Mouse (Mus musculus) urinary bladder, adult 2 months (tissue): ENCODE results near the gene Acsl6. TPM values are rescaled to one million over a fixed set of nuclear protein-coding genes. Genes with fewer than 3 reads are reported as not detected.
"Not testable (repeated sequence)": the region's sequence is repeated elsewhere in the genome, so short reads cannot be mapped to it uniquely, and the experiment has no call there.

Experiments
- DNase-seq: peaks from one replicate; pipeline ENCODE4 v3.0.0; 2022; ENCODE audit warnings: low spot score
- polyA plus RNA-seq: library from polyadenylated mRNA; depleted of rRNA; stranded (reverse); fragments of >200 nt; gene quantifications from 2 replicates; pipeline ENCODE4 v1.2.3, GENCODE M21; 2012; rRNA removed

Gene Acsl6
- polyA plus RNA-seq, 1 experiment, result 0.96 TPM

DNA sequence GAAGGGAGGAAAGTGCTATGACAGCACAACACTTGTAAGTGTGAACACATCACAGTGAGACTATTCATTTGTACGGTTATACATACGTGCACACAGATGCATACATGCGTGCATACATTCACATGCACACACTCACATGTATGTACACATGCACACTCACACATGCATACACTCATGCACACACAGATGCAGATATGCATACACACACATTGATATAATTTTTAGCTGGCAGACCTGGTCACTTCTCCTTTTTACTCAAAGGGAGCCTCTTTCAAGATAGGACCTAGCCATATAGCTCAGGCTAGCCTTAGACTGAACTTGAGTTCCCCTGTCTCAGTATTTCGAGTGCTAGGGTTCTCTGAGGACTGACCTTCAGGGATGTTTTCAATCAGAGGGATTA lies 87.7 kb downstream of the Acsl6 start:
- DNase-seq, result no peak

DNA sequence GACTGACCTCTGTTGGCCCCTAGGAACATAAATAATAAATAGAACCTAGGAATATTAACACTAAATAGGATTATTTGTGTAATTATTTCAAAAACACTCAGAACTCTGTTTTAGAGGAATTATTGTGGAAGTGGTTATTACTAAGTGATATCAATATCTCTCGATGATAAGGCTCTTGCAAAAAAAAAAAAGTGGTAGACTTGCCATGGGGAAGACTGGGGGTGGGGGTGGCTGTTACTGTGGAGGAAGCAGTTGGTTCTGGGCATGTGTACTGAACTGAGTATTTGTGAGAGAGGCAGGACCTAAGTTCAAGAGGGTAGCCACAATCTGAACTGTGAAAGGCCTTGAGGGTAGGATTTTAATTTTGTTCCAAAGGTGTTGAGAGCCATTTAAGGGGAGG lies 93.1 kb downstream of the Acsl6 start:
- no peak for DNase-seq

DNA sequence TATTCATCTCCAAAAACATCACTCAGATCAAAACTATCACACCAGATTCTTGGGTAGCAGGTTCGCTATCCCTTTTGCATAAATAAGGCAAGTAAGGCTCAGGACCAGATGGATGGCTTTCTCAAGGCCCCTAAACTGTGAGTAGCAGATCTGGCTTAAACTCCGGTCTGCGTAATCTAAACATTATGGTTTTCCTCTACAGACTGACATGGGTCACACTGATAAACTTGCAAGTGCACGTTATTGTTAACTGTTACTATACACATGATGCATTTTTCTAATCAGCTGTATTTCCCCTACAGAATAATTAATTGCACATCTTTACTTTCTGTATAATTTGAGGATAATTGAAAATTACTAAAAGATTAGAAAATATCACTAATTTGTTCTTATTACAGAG lies 94.5 kb downstream of the Acsl6 start:
- no peak for DNase-seq

DNA sequence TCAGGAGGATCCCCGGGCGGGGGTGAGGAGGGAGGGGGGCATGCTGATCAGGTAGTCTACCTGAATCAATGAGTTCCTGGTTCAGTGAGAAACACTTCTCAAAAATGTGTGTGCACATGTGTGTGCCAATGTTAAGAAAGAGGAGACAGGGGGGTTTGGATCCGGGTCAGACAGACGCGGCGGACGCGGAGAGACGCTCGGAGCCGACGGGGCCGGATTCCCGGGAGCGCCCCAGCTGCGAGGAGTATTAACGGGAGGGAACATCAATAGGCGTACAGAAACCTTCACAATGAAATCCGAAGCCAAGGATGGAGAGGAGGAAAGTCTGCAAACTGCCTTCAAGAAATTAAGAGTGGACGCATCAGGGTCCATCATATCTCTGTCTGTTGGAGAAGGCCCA lies 97.2 kb downstream of the Acsl6 start:
- not testable (repeated sequence) for DNase-seq

DNA sequence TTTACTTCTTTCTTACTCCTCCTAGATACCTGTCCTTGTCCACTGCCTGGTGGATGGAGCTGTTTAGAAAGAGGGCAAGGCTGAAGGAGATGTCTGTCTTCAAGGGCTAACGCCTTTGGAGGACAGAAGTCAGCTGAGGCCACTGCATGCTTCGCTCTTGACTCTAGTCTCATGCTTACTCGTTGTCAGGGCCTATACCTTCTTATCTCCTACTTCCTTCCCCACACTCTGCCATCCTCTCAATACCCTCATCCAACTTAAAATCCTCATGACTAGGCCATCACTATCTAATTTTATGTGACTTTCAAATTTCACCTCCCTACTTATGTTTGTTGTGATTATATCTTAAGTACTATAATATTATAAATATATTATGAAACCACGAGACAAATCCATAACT lies 101.3 kb downstream of the Acsl6 start:
- no peak for DNase-seq

DNA sequence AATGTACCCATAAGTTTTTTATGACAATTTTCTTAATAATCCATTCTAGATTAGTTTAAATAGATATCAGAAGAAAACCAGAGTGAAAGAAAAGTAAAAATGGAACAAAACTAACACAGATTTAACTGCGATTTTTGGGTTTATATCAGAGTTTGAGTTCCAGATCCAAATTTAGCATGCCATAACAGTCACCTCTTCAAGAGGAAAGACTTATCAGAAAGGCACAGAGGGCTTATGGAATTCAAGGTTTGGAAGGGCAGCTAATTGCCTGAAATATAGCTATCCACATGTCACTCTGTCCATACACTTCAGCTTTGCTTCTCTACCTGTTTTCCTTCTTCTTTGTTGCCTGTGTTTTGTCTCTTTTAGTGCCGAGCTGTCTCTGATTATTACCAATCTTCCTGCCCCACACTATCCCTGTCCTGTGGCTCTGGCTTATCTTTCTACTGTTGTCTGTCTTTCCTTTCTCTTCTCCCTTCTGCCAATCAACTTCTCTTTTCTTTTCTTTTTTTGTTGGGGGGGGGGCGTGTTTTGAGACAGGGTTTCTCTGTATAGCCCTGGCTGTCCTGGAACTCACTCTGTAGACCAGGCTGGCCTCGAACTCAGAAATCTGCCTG lies 103.4 kb downstream of the Acsl6 start:
- no peak for DNase-seq

DNA sequence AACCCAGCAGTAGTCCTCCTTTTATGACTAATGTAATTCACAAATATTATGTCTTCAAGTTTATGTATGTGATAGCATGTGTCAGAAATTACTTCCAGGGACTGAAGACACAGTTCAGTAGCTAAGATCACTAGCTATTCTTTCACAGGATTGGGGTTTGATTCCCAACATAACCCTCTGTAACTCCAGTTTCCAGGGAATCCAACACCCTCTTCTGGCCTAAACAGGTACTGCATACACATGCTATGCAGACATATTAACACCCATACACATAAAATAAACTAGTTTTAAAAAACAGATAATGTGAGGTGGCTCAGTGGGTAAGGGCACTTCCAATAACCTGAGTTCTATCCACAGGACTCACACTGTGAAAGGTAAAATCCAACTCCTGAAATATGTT lies 107.0 kb downstream of the Acsl6 start:
- DNase-seq, result no peak

DNA sequence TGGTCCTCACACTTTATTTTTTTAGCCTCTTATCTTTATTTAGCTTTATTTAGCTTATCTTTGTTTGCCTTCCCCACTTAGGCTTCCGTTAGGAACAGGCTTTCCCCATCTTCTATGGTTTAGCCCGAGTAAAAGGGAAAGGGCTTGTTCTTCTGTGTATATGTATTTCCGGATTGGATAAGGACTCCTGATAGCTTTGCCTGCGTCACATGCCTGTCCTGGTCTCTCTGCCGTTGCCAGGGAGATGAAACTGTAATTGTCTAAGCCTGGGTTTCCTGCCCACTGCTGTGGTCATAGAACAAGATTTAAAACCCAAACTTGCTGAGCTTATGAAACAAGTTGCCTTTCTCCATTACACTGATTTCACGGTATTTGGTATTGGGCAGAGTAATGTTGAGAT lies 109.4 kb downstream of the Acsl6 start:
- DNase-seq, result no peak

Other genes with a start within 250 kb of the Acsl6 start
- gene Pdlim4, start 234.8 kb upstream of the Acsl6 start, polyA plus RNA-seq, result 170 and 183 TPM in 2 replicates
- gene P4ha2, start 203.7 kb upstream of the Acsl6 start, polyA plus RNA-seq, result 26.5 and 26.7 TPM in 2 replicates
- 0.09 TPM in 1 of 2 replicates, not detected in the other for gene Csf2, start 54.1 kb upstream of the Acsl6 start, polyA plus RNA-seq
- not detected in 2 replicates for gene Il3, start 36.5 kb upstream of the Acsl6 start, polyA plus RNA-seq
- gene Meikin, start 66.9 kb downstream of the Acsl6 start, polyA plus RNA-seq, result not detected in 2 replicates
- 11.1 and 12.9 TPM in 2 replicates for gene Fnip1, start 134.4 kb downstream of the Acsl6 start, polyA plus RNA-seq
- gene Rapgef6, start 219.0 kb downstream of the Acsl6 start, polyA plus RNA-seq, result 13.0 and 13.1 TPM in 2 replicates